Mouse (Mus musculus) gastrocnemius, postnatal 4 days (tissue): Measurements from ENCODE around the gene Il1f6. TPM values are rescaled to one million over a fixed set of nuclear protein-coding genes. Genes with fewer than 3 reads are reported as not detected.
"Not testable (repeated sequence)": the region's sequence is repeated elsewhere in the genome, so short reads cannot be mapped to it uniquely, and the experiment has no call there.

Experiments used
- DNase-seq, 2 experiments: peaks; one replicate each; pipeline ENCODE4 v3.0.0; 2021 to 2022; ENCODE audit warnings: low spot score in 2 of 2, mixed read lengths in 2 of 2
- long read RNA-seq, 2 experiments: library from polyadenylated mRNA; stranded (forward); transcript quantifications; one replicate each; pipeline ENCODE4 v2.0.0; 2021
- total RNA-seq, 2 experiments: library from RNA; stranded (reverse); gene quantifications; 2 replicates each; pipeline ENCODE4 v1.2.3; 2021

Il1f6 gene
- total RNA-seq = not detected
- long read RNA-seq, experiment 1, partial matches to known transcripts = 1 of 3 reads
- long read RNA-seq, experiment 1, other reads (novel, unspliced or antisense) = 0 of 3 reads
- long read RNA-seq, experiment 2 = 0 reads

DNA sequence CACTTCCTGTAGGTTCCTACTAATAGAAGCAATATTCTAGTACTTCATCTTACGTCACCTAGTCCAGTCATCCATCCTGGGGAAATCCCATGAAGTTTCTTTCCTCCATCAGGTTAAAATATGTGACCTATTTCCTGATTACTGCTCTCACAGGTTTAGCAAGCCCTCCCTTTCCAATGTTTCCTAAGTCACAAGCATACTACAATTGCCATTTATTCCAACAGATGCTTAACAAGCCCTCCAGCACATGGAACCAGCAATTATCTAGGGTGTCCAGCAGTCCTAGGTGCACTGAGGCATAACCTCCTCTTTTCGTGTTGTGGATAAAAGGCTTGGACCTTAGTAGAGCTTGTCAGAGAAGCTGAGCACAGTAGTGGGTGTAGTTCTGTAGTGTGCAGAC, at the start of gene Il1f6:
Gene Il1f6, plus strand, starts transcription at position 301 of the 400 bp plus-strand sequence.
- DNase-seq = no peak

DNA sequence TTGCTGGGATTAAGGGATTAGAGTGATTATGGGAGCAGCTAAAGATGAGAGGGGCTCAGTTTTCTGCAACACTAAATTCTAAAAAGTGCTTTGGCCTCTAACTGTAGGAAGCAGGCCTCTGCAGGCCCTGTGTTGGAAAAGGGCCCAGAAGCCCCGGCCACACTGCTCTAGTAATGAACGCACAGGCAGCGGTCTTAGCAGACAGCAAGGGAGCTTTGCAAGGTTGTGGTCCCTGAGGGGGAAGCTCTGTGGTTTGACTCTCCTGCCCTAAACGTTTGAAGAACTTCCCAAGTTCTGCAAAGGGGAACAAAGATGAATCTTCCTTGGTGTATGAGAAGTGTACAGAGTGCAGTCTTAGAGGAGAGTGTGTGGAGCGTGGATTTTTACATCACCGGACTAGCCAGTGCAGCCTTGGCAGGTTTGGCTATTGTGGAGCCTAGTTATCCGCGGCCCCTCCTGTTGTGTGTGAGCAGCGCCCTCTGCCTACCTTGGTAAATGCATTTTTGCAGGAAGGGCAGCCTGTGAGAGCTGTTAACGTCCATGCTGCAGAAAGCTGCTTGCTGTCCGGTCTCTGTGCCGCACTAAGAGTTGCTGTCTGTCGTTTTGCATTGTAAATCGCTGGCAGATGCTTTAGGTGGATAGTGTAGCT, 33.4 kb upstream of the Il1f6 start:
- peak in 1 of 2 experiments; percentile 19 for DNase-seq

DNA sequence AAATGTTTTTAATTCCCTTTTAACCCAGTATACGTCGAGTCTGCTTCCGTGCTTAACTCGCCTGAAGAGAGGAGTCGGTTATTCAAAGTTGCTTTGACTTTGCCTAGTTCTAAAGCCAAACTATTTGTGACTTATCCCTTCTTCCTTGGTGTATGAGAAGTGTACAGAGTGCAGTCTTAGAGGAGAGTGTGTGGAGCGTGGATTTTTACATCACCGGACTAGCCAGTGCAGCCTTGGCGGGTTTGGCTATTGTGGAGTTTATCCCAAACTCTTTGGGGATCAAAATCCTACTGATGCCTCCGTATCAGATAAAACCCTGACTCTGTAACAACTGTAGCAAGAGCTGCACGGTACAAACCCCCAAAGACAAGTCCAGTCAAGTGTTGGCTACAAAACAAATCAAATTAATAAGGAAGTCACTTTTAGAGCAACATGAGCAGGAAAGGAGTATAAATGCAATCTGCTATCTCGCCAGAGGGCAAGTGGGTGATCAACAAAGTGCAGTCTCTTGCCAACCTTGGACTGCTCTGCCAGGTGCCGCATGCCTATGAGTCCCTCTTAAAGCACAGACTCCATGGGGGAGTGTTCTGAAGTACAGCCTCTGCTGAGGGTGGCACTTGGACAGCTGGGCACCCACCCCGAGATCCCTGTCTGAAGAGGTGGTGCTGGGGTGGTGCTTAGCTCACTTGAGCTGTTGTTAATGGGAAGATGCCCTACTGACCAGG, 32.6 kb upstream of the Il1f6 start:
- not testable (repeated sequence) for DNase-seq

DNA sequence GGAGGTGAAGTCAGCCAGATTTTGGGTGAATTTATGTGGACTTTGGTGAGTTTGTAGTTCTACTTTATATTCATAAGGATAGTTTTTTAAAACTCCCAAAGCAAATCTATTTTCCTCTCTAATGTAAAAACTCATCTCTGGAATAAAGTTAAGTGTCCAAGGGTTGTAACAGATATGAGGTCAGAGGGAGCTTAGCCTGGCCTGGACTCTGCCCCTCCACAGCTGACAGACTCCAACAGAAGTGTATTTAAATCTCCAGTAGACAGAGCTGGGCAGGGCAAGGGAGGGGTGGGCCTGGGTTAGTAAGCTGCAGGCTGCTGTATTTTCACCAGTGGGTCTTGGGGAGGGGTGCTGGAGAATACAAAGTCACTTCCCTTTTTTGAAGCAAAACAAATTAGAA, 31.1 kb upstream of the Il1f6 start:
- DNase-seq = not testable (repeated sequence)

DNA sequence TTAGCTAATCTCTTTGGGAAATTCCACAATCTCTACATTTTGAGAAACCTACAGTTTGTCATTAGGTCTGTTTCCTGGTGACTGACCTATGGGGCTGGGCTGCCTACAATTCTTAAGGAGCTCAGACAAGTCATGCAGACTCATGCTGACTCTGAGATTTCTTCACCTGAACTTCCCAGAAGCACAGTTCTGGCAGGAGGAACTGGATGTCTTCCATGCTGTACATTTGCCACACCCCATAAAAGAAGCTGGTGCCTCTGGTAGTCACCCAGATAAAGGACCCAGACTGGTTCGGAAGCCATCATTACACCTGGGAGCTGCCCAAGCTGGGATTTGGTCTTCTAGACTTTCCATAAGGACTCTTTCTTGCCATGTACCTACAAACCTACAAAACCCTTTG, 29.0 kb upstream of the Il1f6 start, which contains the start of gene Il1f9:
Gene Il1f9, plus strand, starts transcription at position 301 of the 400 bp plus-strand sequence.
- DNase-seq = no peak

DNA sequence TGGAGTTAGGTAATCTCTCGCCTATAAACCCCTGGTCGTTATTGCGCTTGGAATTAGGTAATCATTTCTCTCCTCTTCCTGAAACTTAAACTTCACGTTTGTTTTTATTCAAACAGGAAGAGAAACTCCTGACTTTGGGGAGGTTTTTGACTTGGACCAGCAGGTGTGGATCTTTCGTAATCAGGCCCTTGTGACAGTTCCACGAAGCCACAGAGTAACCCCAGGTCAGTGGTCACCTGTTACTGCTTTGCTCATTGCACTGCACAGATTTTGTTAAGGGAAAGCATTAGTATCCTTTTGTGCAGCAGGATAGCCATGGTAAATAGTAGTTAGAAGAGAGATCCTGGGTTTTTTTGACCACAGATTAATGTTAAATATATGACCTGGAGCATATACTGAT, 27.6 kb upstream of the Il1f6 start:
- DNase-seq = no peak

DNA sequence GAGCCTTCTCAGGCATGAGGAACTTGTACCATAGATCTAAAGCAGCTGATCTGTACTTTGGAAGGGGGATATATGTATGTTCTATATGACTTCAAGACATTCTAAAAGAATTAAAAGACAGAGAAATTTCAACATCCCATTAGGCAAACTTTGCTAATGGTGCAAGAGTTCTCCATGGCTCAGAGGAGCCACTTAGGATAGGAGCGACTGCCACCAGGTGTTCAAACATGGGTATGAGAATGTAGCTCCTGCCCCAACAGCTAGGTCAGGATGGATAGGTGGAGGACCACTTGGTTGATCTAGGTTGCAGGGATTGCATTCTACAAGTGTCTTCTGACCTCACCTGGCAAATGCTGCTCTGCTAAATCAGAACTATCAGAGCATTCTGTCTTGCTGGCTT, 27.0 kb upstream of the Il1f6 start:
- no peak for DNase-seq

DNA sequence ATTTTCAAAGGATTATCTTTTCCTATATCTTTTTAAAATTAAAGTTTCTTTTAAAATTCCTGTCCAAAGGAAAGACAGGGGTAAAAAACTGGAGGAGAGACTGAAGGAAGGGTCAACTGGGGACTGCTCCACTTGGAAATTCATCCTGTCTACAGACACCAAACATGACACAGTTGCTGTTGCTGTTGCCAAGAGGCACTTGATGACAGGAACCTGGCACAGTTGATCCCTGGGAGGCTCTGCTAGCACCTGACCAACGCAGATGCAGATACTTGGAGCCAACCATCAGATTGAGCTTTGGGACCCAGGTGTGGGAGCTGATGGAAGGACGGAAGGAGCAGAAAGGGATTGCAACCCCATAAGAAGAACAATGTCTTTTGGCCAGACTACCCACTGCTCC, 12.0 kb downstream of the Il1f6 start:
- DNase-seq = no peak

DNA sequence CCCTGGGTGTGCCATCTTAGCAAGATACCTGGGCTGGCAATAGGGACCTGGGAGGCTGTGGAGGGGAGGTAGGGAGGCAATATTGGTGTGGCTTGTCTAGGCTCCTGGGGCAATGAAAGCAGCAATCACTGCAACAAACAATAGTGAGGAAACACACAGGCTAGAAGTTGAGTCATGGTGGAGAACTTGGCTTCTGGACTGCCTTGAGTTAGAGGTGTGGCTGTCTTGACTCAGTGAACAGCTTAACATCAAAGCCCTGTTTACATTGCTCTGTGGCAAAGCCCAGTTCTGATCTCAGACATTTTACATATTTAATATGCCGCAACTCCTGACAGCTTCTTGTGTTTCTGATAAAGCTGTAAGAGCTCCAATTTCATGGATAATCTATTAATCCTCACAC, 52.3 kb downstream of the Il1f6 start:
- no peak for DNase-seq

DNA sequence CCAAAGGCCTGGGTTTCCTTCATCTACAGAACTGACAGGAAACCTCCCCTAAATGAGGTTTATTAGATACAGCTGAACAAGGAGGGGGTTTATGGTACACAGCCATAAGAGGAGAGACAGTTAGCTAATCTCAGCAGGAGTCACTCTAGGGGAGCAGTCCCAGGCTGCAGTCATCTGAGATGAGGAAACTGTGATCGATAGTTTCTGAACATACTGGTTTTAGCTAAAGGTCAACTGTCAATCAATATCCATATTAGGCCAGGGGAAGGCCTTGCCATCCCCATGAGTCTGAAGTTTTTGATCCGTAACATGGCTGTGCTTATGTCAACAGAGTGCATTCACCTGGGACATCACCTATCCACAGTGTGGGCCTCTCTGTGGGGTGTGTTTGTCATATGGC, 58.4 kb downstream of the Il1f6 start:
- DNase-seq = no peak

DNA sequence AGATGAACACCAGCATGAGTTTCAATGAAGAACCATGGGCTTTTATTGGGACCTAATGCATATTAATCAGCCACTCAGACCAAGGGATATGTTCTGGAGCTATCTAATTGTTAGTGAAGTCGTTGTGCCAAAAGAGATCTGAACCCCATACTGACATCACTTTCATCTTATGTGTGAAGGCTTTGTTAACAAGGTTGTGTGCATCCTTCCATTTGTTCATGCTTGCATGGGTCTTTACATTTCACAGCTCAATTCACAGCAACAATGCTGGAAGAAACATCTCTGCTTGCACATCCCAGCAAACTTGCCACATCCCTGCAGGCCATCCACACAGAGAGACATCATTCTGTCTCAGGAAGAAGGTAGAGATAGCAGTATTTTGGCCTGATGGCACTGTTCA, 59.9 kb downstream of the Il1f6 start:
- no peak for DNase-seq

Other genes with a start within 250 kb of the Il1f6 start
- gene Hnmt, start 166.0 kb upstream of the Il1f6 start, total RNA-seq = 1 to 10 TPM; 2.5 to 3.7 TPM
- not detected for gene Tbpl2, start 118.8 kb upstream of the Il1f6 start, total RNA-seq
- gene Il1f8, start 62.3 kb upstream of the Il1f6 start, total RNA-seq = not detected
- not detected for gene Il1f9, start 28.9 kb upstream of the Il1f6 start, total RNA-seq
- gene Il1f5, start 61.5 kb downstream of the Il1f6 start, total RNA-seq = not detected
- not detected for gene Il1f10, start 75.8 kb downstream of the Il1f6 start, total RNA-seq
- under 1 TPM; 0.27 to 0.65 TPM for gene Il1rn, start 121.4 kb downstream of the Il1f6 start, total RNA-seq
- gene Psd4, start 152.2 kb downstream of the Il1f6 start, total RNA-seq = 1 to 10 TPM; 1.7 to 2.4 TPM